In the genomic region with DNA sequence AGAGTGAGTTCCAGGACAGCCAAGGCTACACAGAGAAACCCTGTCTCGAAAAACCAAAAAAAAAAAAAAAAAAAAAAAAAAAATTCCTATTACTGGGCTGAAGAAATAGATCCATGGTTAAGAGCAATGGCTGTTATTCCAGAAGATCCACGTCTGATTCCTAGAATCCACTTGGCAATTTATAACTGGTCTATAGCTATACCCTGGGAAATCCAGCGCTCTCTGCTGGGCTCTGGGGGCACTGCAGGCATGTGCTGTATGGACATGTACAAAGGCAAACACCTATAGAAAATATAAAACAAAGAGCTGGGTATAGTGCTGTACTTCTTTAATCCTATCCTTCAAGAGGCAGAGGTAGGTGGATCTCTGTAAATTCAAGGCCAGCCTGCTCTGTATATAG, we compare ENCODE assay signal across 9 mouse cellular contexts. TPM values are rescaled to one million over a fixed set of nuclear protein-coding genes. Genes with fewer than 3 reads are reported as not detected.
DNase-seq lines count a peak whose midpoint lies in the region; ATAC-seq lines count a peak whose summit lies in the region.
"Had no signal": no experiment of that assay in that cellular context is flagged by ENCODE, and none has a peak within 500 bp of the region (broad histone marks: within the 10 kb centered on the region; RNA-seq: fewer than 3 reads in every experiment).

No protein-coding gene starts in this region.

- ATAC-seq in megakaryocyte progenitor cell, adult 5-6 weeks (replicated peaks; ENCODE audit: poor library complexity): peak; percentile 69
- ATAC-seq: forebrain, embryonic 15.5 days had no signal

- DNase-seq in adrenal gland, postnatal 36 days: peak; percentile 20 to 42
- DNase-seq in adrenal gland, adult 8-10 months: no peak
- peak; percentile 17 for DNase-seq in urinary bladder, postnatal 14 days (ENCODE audit: low spot score)
- DNase-seq in urinary bladder, postnatal 36 days (ENCODE audit: low spot score in 2 of 2): no peak
- DNase-seq in thymus, postnatal 4 days: peak; percentile 76
- no peak for DNase-seq in right cerebral cortex, postnatal 10 days (ENCODE audit: low spot score in 2 of 2)
- no peak for DNase-seq in layer of hippocampus, adult 11-12 months (ENCODE audit: low spot score)

RNA-seq across cellular contexts. Expression of gene Pigl, which starts 31.2 kb away (rescaled TPM):
- 10 to 100 TPM in 1 of 2 experiments, 1 to 10 TPM in 1; 7.2 to 10.0 TPM for total RNA-seq in adrenal gland, postnatal 36 days (2021)
- 10 to 100 TPM; 10.2 to 10.9 (median 10.7) TPM for total RNA-seq in adrenal gland, adult 8-10 months (2022)
- 6.5 and 9.2 TPM in 2 replicates for total RNA-seq in megakaryocyte progenitor cell, adult 5-6 weeks (2015)
- total RNA-seq in megakaryocyte progenitor cell, adult 5-6 weeks (2017): 2.0 and 2.4 TPM in 2 replicates

RNA-seq across cellular contexts. Expression of gene Ncor1, which starts 31.2 kb away (rescaled TPM):
- total RNA-seq in adrenal gland, postnatal 36 days (2021): 100 to 1,000 TPM; 180 to 205 TPM
- 100 to 1,000 TPM; 177 to 269 (median 227) TPM for total RNA-seq in adrenal gland, adult 8-10 months (2022)
- total RNA-seq in megakaryocyte progenitor cell, adult 5-6 weeks (2015): 354 and 377 TPM in 2 replicates
- total RNA-seq in megakaryocyte progenitor cell, adult 5-6 weeks (2017): 211 and 287 TPM in 2 replicates

Comparison
In these comparisons a context has a peak if more than half of its experiments do, and no peak if none do; other contexts are left out.
1. DNase-seq: peak in adrenal gland, postnatal 36 days (2 of 2), urinary bladder, postnatal 14 days (single experiment) and thymus, postnatal 4 days (single experiment); none in adrenal gland, adult 8-10 months (single experiment), urinary bladder, postnatal 36 days (0 of 2), right cerebral cortex, postnatal 10 days (0 of 2) and layer of hippocampus, adult 11-12 months (single experiment).